Mouse (Mus musculus) hindbrain, embryonic 10.5 days (tissue): ENCODE data around the gene Pigk. TPM values are rescaled to one million over a fixed set of nuclear protein-coding genes. Genes with fewer than 3 reads are reported as not detected.

Source experiments
- DNase-seq: peaks from one replicate; pipeline ENCODE4 v3.0.0-alpha.2; 2017; ENCODE audit warnings: low spot score
- H3K27ac ChIP-seq: fragments of 300-500 bp; sonication (generic); 2 replicates; pipeline ENCODE4 v1.5.1; 2016; ENCODE audit warnings: mild to moderate bottlenecking, moderate library complexity
- H3K27me3 ChIP-seq: fragments of 300-500 bp; sonication (generic); 2 replicates; pipeline ENCODE4 v1.6.1; 2016; ENCODE audit warnings: mild to moderate bottlenecking; ENCODE audit not compliant: poor library complexity, insufficient read depth, severe bottlenecking
- H3K36me3 ChIP-seq: fragments of 300-500 bp; sonication (generic); 2 replicates; pipeline ENCODE4 v1.6.1; 2016; ENCODE audit warnings: mild to moderate bottlenecking, moderate library complexity
- H3K4me1 ChIP-seq: fragments of 300-500 bp; sonication (generic); replicated peaks from 2 replicates; pipeline ENCODE4 v1.6.1; 2016; ENCODE audit warnings: mild to moderate bottlenecking
- H3K4me3 ChIP-seq: fragments of 300-500 bp; sonication (generic); 2 replicates; pipeline ENCODE4 v1.5.1; 2016; ENCODE audit warnings: mild to moderate bottlenecking, moderate library complexity
- H3K9me3 ChIP-seq: fragments of 300-500 bp; sonication (generic); 2 replicates; pipeline ENCODE4 v1.6.1; 2016; ENCODE audit warnings: mild to moderate bottlenecking, moderate library complexity
- WGBS: fragments of 180-500 bp; shearing (Covaris S2); methylation state at CpG from one replicate; pipeline ENCODE4 v1.1.7; 2016; 5-methylcytosine and 5-hydroxymethylcytosine counted together
- polyA plus RNA-seq: library from polyadenylated mRNA; unstranded; fragments of >200 nt; fragmentation: Nextera tagmentation; extraction: Ambion mirVana; gene quantifications from 2 replicates; pipeline ENCODE4 v1.2.1, GENCODE M21; 2016

Pigk gene
- polyA plus RNA-seq, 1 experiment from 2014 or later = 39.3 TPM

- H3K27me3 ChIP-seq = peaks cover 47% of the 10 kb centered on the region
- H3K4me1 ChIP-seq = peaks cover 28% of the 10 kb centered on the region
- DNase-seq = no peak
- 15% methylated on average over 6 of the region's 6 CpGs for WGBS
- no peaks in the 10 kb centered on the region for H3K36me3 ChIP-seq
- no peaks in the 10 kb centered on the region for H3K9me3 ChIP-seq
- no peak overlapping the region for H3K27ac ChIP-seq
- peak overlapping the region; percentile 67 for H3K4me3 ChIP-seq
These were observed 266.5 kb downstream of the Pigk start for GRCm38 (mm10) chr3:152980431-152980830.

- Histone ChIP-seq H3K4me3 (peak overlapping the region; percentile 67), H3K36me3 (no peaks in the 10 kb centered on the region), H3K27me3 (peaks cover 47% of the 10 kb centered on the region), H3K4me1 (peaks cover 26% of the 10 kb centered on the region), H3K27ac (peak overlapping the region; percentile 79), H3K9me3 (no peaks in the 10 kb centered on the region)
- DNase-seq = peak; percentile 62
- under 1% methylated on average over 47 of the region's 47 CpGs for WGBS
These were observed 267.4 kb downstream of the Pigk start for GRCm38 (mm10) chr3:152980978-152981974.

DNA sequence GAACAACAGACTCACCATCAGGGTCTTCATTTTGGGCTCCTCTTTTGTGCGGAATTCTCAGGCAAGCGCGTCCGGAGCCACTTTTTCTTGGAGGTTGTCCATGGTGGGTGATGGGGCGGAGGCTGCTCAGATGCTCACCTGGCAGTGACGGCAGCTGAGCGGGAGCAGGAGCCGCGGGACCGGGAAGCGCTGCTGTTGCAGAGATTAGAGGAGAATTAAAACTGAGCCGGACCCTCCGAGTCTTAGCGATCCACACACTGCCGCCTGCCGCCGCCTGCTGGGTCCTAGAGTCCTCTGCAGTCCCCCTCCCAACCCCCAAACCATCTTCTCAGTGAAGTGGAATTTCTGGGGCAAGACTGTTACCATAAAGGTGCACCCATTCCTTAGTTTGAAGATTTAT lies 268.1 kb downstream of the Pigk start, which contains the start of gene St6galnac5:
St6galnac5 (minus strand) TSS at position 259 of the 400 bp plus-strand sequence.
- Histone ChIP-seq H3K27ac (peak within 1 kb of the TSS; percentile 79), H3K27me3 (peaks cover 47% of the 10 kb centered on the region), H3K9me3 (no peaks in the 10 kb centered on the region), H3K4me3 (peak within 1 kb of the TSS; percentile 67), H3K36me3 (no peaks in the 10 kb centered on the region), H3K4me1 (peaks cover 21% of the 10 kb centered on the region)
- peak; percentile 60 for DNase-seq
- WGBS = 0% methylated on average over 17 of the region's 17 CpGs

DNA sequence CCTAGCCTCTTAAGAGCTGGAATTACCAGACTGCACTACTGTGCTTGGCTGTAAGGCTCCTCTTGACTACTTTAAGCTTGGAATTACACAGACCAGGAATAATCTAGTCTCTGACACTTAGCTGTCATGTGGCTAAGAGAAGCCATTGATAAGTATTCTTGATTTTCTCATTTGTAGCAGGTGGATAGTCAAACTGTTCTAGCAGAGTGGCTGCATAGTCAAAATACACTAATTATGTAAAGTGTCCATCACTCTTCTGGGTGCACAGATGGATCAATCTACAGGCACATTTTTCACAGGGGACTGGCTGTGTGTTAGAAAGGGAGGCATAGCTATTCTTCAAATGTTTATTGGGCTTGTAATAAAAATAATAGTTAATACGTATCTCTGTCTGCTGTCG lies 276.9 kb downstream of the Pigk start:
- H3K36me3 ChIP-seq = no peaks in the 10 kb centered on the region
- no peak for DNase-seq
- no peak overlapping the region for H3K4me3 ChIP-seq
- no peaks in the 10 kb centered on the region for H3K9me3 ChIP-seq
- WGBS = 95% methylated on average over 2 of the region's 2 CpGs
- H3K27ac ChIP-seq = no peak overlapping the region
- H3K27me3 ChIP-seq = no peaks in the 10 kb centered on the region
- H3K4me1 ChIP-seq = 0 out of 2 replicates have a peak, but pooled peaks cover 3% of the 10 kb centered on the region

DNA sequence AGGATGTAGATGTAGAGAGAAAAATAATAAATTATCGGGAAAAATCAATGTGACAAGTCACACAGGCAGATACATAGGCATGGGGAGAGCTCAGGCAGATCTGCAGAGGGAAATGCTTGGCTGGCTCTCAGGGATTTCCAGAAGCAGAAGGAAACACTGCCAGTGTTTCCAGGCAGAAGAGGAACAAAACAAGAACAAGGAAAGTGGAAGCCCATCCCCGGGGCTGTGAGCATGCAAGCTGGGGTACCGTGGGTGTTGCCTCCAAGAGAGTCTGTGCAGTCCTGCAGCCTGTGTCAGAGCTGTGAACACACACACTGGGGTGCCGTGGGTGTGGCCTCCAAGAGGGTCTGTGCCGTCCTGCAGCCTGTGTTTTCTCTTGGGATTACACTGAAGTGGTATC lies 279.7 kb downstream of the Pigk start:
- Histone ChIP-seq H3K4me1 (peaks cover 11% of the 10 kb centered on the region), H3K36me3 (no peaks in the 10 kb centered on the region), H3K4me3 (no peak overlapping the region), H3K27me3 (no peaks in the 10 kb centered on the region), H3K27ac (no peak overlapping the region), H3K9me3 (no peaks in the 10 kb centered on the region)
- no peak for DNase-seq
- WGBS = 73% methylated on average over 5 of the region's 5 CpGs

- H3K27me3 ChIP-seq = no peaks in the 10 kb centered on the region
- no peak overlapping the region for H3K4me3 ChIP-seq
- 52% methylated on average over 5 of the region's 5 CpGs for WGBS
- DNase-seq = peak; percentile 40
- H3K9me3 ChIP-seq = no peaks in the 10 kb centered on the region
- peaks cover 15% of the 10 kb centered on the region for H3K4me1 ChIP-seq
- H3K36me3 ChIP-seq = no peaks in the 10 kb centered on the region
- H3K27ac ChIP-seq = no peak overlapping the region
These were observed 284.2 kb downstream of the Pigk start for GRCm38 (mm10) chr3:152998106-152998505.

DNA sequence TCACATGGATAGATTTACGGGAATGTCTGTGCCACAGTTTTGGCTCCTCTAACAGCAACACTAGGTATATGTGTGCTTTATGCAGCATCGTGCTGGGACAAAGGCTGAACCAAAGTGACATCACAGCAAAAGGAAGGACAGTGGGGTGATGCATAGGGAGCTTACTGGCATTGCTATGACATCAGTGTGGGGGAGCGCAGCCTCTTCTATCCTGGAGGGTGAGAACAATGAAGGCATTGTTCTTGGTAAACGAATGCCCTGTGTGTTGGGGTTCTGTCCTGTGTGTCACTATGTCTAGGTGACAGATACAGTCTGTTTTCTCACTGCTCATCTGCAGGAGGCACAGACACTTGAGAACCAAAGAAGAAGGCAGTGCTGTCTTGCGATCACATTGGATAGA lies 285.0 kb downstream of the Pigk start:
- H3K36me3 ChIP-seq = no peaks in the 10 kb centered on the region
- DNase-seq = no peak
- WGBS = 59% methylated on average over 5 of the region's 5 CpGs
- H3K9me3 ChIP-seq = no peaks in the 10 kb centered on the region
- no peak overlapping the region for H3K27ac ChIP-seq
- H3K4me3 ChIP-seq = no peak overlapping the region
- peaks cover 15% of the 10 kb centered on the region for H3K4me1 ChIP-seq
- H3K27me3 ChIP-seq = no peaks in the 10 kb centered on the region

- Histone ChIP-seq H3K36me3 (no peaks in the 10 kb centered on the region), H3K4me1 (peaks cover 8% of the 10 kb centered on the region; the same call in 1 of the 2 replicates), H3K27me3 (no peaks in the 10 kb centered on the region), H3K4me3 (no peak overlapping the region), H3K9me3 (no peaks in the 10 kb centered on the region), H3K27ac (no peak overlapping the region)
- no peak for DNase-seq
- WGBS = 91% methylated on average over 6 of the region's 6 CpGs
These were observed 293.0 kb downstream of the Pigk start for GRCm38 (mm10) chr3:153006893-153007292.

DNA sequence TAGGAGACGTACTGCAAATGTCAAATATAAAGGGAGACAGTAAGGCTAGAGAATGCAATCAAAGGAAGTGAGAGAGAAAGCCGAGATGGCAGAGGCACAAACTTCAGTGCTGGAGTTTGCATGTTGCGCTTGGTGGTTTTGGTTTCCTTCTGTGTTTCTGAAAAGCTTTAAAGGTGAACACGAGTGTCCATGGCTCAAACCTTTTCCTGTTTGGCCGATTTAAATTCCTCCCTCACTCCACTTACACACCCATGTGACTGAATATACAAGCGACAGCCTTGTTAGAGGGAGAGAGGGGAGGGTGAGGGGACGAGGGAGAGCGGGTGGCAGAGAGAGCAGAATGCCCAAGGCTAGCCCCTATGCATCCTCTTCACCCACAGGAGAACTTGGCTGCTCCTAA lies 302.5 kb downstream of the Pigk start:
- no peak overlapping the region for H3K27ac ChIP-seq
- no peaks in the 10 kb centered on the region for H3K36me3 ChIP-seq
- H3K9me3 ChIP-seq = no peaks in the 10 kb centered on the region
- 77% methylated on average over 8 of the region's 8 CpGs for WGBS
- H3K4me3 ChIP-seq = no peak overlapping the region
- no peaks in the 10 kb centered on the region for H3K27me3 ChIP-seq
- no peak for DNase-seq
- 0 out of 2 replicates have a peak, but pooled peaks cover 3% of the 10 kb centered on the region for H3K4me1 ChIP-seq

GRCm38 (mm10) chr3:153018051-153018450 lies 304.2 kb downstream of the Pigk start:
- H3K27ac ChIP-seq = no peak overlapping the region
- H3K4me1 ChIP-seq = no peaks in the 10 kb centered on the region
- H3K4me3 ChIP-seq = no peak overlapping the region
- no peaks in the 10 kb centered on the region for H3K27me3 ChIP-seq
- no peaks in the 10 kb centered on the region for H3K36me3 ChIP-seq
- no peak for DNase-seq
- WGBS = 82% methylated on average over 10 of the region's 10 CpGs
- H3K9me3 ChIP-seq = no peaks in the 10 kb centered on the region

DNA sequence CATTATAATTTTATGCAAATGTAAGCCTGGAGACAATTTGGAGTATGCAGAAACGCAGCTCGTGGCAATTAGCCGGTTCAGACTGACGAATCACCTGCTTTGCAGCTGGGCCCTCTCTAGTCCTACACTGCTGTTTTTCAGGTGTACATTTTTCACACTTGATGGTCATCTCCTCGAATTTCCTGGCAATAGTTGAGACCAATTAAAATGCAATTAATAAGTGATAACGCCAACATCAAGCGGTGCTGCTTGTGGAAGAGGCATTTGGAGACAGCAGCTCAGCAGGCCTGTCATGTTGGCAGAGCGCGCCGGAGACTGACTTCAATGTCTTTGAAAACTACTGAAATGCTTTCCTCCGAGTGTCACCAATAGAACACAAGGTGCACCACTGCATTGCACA lies 310.1 kb downstream of the Pigk start:
- Histone ChIP-seq H3K27ac (no peak overlapping the region), H3K4me1 (no peaks in the 10 kb centered on the region), H3K9me3 (no peaks in the 10 kb centered on the region), H3K4me3 (no peak overlapping the region), H3K27me3 (no peaks in the 10 kb centered on the region), H3K36me3 (no peaks in the 10 kb centered on the region)
- 92% methylated on average over 11 of the region's 11 CpGs for WGBS
- no peak for DNase-seq
